Mouse (Mus musculus) embryonic facial prominence, embryonic 14.5 days (tissue): ENCODE results near the gene Axin2. TPM values are rescaled to one million over a fixed set of nuclear protein-coding genes. Genes with fewer than 3 reads are reported as not detected.

Experiments used
- ATAC-seq: fragments of 200-750 bp; cut with Nextera tagmentation; 2 replicates; pipeline ENCODE4 v1.8.0; 2017; ENCODE audit warnings: low read depth, moderate number of reproducible peaks, moderate TSS enrichment
- DNase-seq: peaks from one replicate; pipeline ENCODE4 v3.0.0-alpha.2; 2015; ENCODE audit warnings: low spot score
- H3K27ac ChIP-seq: fragments of 300-500 bp; sonication (generic); replicated peaks from 2 replicates; pipeline ENCODE4 v1.5.1; 2014; ENCODE audit warnings: low read depth, mild to moderate bottlenecking, low read length, moderate library complexity
- H3K27me3 ChIP-seq: fragments of 300-500 bp; sonication (generic); replicated peaks from 2 replicates; pipeline ENCODE4 v1.6.1; 2014; ENCODE audit warnings: low read length; ENCODE audit not compliant: control insufficient read depth, insufficient read depth
- H3K36me3 ChIP-seq: fragments of 300-500 bp; sonication (generic); 2 replicates; pipeline ENCODE4 v1.6.1; 2014; ENCODE audit warnings: low read length, mixed read lengths; ENCODE audit not compliant: control insufficient read depth, insufficient read depth
- H3K4me1 ChIP-seq: fragments of 300-500 bp; sonication (generic); 2 replicates; pipeline ENCODE4 v1.6.1; 2014; ENCODE audit warnings: antibody characterized with exemption, low read length; ENCODE audit not compliant: control insufficient read depth, insufficient read depth
- H3K4me2 ChIP-seq: fragments of 300-500 bp; sonication (generic); 2 replicates; pipeline ENCODE4 v1.6.1; 2014; ENCODE audit warnings: low read depth, mild to moderate bottlenecking, low read length, moderate library complexity, mixed read lengths
- H3K4me3 ChIP-seq: fragments of 300-500 bp; sonication (generic); 2 replicates; pipeline ENCODE4 v1.5.1; 2014; ENCODE audit warnings: low read depth, mild to moderate bottlenecking, low read length
- H3K9ac ChIP-seq: fragments of 300-500 bp; sonication (generic); 2 replicates; pipeline ENCODE4 v1.6.1; 2014; ENCODE audit warnings: low read depth, mild to moderate bottlenecking, low read length, moderate library complexity, mixed read lengths
- H3K9me3 ChIP-seq: fragments of 300-500 bp; sonication (generic); 2 replicates; pipeline ENCODE4 v1.6.1; 2016; ENCODE audit warnings: low read length; ENCODE audit not compliant: control insufficient read depth
- WGBS: fragments of 180-500 bp; shearing (Covaris S2); extraction: QIAGEN DNeasy Blood & Tissue Kit; methylation state at CpG from one replicate; pipeline ENCODE4 v1.1.7; 2014; 5-methylcytosine and 5-hydroxymethylcytosine counted together
- polyA plus RNA-seq: library from polyadenylated mRNA; unstranded; fragments of >200 nt; fragmentation: Nextera tagmentation; extraction: Ambion mirVana; gene quantifications from 2 replicates; pipeline ENCODE4 v1.2.1, GENCODE M21; 2014

Gene Axin2
- polyA plus RNA-seq, 1 experiment from 2014 or later: 11.4 TPM

DNA sequence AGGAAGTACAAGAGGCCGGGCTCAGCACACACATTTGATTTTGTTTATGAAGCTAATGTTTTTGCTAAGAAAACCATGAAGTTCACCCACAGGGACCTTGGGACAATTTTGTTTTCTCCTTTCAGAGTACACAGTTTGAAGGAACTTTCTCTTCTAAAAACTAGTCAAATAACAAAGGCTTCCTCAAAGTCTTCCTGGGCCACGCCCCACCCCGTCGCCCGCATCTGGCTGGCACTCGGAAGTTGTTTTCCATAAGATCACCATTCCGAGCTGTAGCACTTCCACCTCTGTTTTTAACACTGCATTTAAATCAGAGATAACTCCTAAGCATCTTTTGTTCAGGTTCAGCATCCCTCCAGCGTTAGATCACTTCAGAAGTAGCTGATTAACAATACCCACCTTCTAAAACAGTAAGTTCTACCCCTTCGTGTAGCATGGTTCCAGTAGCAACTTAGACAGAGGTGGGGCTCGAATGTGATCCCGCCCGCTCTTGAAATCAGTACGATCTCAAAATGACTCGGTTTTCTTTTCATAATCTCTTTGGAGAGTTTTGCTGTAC, 9.7 kb upstream of the Axin2 start:
- no peaks in the 10 kb centered on the region for H3K9me3 ChIP-seq
- H3K27ac ChIP-seq: no peak overlapping the region
- DNase-seq: no peak

DNA sequence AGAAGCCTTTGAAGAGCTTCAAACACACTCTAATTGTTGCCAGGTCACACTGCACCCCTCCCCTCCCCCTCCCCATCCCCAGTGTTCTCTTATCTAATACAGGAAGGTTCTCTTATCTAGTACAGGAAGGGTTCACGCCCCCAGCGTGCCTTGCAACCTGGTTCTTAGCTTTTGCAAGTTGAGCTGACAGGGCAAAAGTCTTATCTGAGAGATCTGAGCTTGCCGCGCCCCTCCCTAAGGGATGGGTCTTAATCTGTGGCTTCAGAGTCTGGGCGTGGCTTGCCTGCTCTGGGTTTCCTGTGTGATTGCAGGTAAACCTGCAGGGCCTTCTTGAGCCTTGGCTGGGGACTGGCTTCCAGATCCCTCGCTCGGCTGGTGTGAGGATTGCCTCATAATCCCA, 9.2 kb upstream of the Axin2 start:
- Histone ChIP-seq H3K27ac (no peak overlapping the region), H3K36me3 (no peaks in the 10 kb centered on the region), H3K4me1 (peaks cover 14% of the 10 kb centered on the region; the same call in 1 of the 2 replicates), H3K27me3 (no peaks in the 10 kb centered on the region), H3K4me3 (no peak overlapping the region), H3K9me3 (no peaks in the 10 kb centered on the region), H3K9ac (no peak overlapping the region), H3K4me2 (peak overlapping the region; percentile 49)
- ATAC-seq (peak; percentile 45; the same call in 1 of the 2 replicates), DNase-seq (peak; percentile 67)
- 29% methylated on average over 7 of the region's 7 CpGs for WGBS

More for the DNA sequence above, 9.7 kb upstream of the Axin2 start:
- Histone ChIP-seq H3K36me3 (no peaks in the 10 kb centered on the region), H3K4me3 (peak overlapping the region; percentile 21), H3K27me3 (no peaks in the 10 kb centered on the region), H3K9ac (peak overlapping the region; percentile 49; the same call in 1 of the 2 replicates), H3K4me2 (peak overlapping the region; percentile 49), H3K4me1 (peaks cover 14% of the 10 kb centered on the region; the same call in 1 of the 2 replicates)
- WGBS: 5% methylated on average over 14 of the region's 14 CpGs
- ATAC-seq: no peak

DNA sequence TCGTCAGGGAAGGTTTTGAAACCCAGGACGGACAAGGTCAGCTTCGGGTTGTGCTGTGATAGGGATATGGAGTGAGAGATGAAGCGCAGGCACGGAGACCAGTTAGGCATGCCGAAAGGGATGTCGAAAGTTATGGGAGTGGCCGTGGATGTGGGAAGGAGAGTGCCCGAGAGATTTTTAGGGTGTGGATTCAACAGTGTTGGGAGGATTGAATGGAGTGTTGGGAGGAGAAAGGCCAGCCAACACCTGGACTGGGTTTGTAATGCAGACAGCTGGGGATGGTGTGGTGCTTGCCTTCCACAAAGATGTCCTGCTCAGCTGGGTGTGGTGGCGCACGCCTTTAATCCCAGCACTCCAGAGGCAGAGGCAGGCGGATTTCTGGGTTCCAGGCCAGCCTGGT, 8.0 kb upstream of the Axin2 start:
- H3K27me3 ChIP-seq: no peaks in the 10 kb centered on the region
- H3K27ac ChIP-seq: no peak overlapping the region
- peaks cover 7% of the 10 kb centered on the region; the same call in 1 of the 2 replicates for H3K9me3 ChIP-seq
- H3K4me1 ChIP-seq: peaks cover 14% of the 10 kb centered on the region; the same call in 1 of the 2 replicates
- 93% methylated on average over 12 of the region's 12 CpGs for WGBS
- no peak overlapping the region for H3K4me2 ChIP-seq
- no peaks in the 10 kb centered on the region for H3K36me3 ChIP-seq
- no peak overlapping the region for H3K4me3 ChIP-seq
- ATAC-seq (no peak), DNase-seq (no peak)
- H3K9ac ChIP-seq: no peak overlapping the region

- Histone ChIP-seq H3K36me3 (no peaks in the 10 kb centered on the region), H3K27me3 (0 out of 2 replicates have a peak, but pooled peaks cover 3% of the 10 kb centered on the region), H3K27ac (no peak overlapping the region; the same call in 1 of the 2 replicates), H3K4me3 (no peak overlapping the region), H3K4me2 (peak overlapping the region; percentile 12; the same call in 1 of the 2 replicates), H3K9ac (no peak overlapping the region), H3K4me1 (peaks cover 11% of the 10 kb centered on the region; the same call in 1 of the 2 replicates), H3K9me3 (peaks cover 7% of the 10 kb centered on the region; the same call in 1 of the 2 replicates)
- DNase-seq (peak; percentile 65), ATAC-seq (no peak)
- 20% methylated on average over 12 of the region's 12 CpGs for WGBS
Observed at GRCm38 (mm10) chr11:108917422-108918324, 2.5 kb upstream of the Axin2 start.

- Histone ChIP-seq H3K4me2 (peak overlapping the region; percentile 60), H3K27ac (peak overlapping the region; percentile 100), H3K4me3 (peak overlapping the region; percentile 86), H3K27me3 (0 out of 2 replicates have a peak, but pooled peaks cover 3% of the 10 kb centered on the region), H3K9me3 (peaks cover 7% of the 10 kb centered on the region; the same call in 1 of the 2 replicates), H3K36me3 (0 out of 2 replicates have a peak, but pooled peaks cover 9% of the 10 kb centered on the region), H3K9ac (peak overlapping the region; percentile 93), H3K4me1 (peaks cover 33% of the 10 kb centered on the region)
- under 1% methylated on average over 29 of the region's 104 CpGs for WGBS
- ATAC-seq (peak; percentile 91), DNase-seq (peak; percentile 98)
Observed at GRCm38 (mm10) chr11:108920636-108921505, 722 bp downstream of the Axin2 start.

DNA sequence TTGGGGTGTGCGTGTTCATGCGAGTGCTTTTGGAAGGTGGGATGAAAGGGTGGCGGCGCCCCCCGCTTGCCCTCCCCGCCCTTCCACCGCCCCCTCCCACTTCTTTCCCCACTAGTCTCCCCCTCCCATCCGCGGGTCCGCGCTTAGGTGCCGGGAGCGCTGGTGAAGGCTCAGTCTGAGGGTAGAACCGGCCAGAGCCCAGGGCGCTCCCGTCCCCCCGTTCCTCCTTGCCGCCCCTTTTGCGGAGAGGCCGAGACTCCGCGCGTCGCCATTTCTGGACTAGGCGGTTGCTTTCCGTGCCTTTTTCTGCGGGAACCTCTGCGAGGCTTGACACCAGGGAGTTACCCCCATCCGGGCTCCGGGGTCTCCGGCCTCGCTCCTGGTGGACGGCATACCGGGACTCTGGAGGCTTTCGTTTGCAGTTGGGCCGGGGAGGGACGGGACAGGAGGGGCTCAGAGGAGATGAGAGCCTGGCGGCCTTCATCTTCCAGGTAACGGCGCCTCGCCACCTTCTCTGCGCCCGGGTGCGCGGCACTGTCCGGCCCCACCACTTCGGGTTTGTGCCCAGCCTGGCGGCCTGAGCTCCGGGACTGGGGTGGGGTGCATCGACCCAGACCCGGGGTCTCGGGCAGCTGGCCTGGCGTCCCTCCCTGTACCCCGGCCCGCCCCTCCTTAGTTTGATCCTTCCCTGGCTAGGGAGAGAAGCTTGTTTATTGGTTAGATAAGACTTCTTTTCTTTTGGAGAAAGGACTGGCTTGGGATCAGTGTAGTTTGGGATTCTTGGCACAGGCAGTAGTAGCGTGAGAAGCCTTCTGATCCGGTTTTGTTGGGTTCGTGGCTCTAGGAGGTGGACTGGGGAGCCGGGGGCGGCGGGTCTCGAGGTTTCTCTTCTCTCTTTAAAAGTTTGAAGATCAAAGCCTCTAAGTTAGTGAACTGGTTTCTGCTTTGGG, 1.6 kb downstream of the Axin2 start:
- 0 out of 2 replicates have a peak, but pooled peaks cover 10% of the 10 kb centered on the region for H3K36me3 ChIP-seq
- under 1% methylated on average over 44 of the region's 62 CpGs for WGBS
- peak overlapping the region; percentile 93 for H3K9ac ChIP-seq
- peaks cover 40% of the 10 kb centered on the region for H3K4me1 ChIP-seq
- H3K4me2 ChIP-seq: peak overlapping the region; percentile 60
- H3K27me3 ChIP-seq: 0 out of 2 replicates have a peak, but pooled peaks cover 3% of the 10 kb centered on the region
- no peak for ATAC-seq
- H3K9me3 ChIP-seq: peaks cover 3% of the 10 kb centered on the region; the same call in 1 of the 2 replicates
- H3K27ac ChIP-seq: peak overlapping the region; percentile 100
- peak overlapping the region; percentile 86 for H3K4me3 ChIP-seq
- DNase-seq: peak; percentile 79

DNA sequence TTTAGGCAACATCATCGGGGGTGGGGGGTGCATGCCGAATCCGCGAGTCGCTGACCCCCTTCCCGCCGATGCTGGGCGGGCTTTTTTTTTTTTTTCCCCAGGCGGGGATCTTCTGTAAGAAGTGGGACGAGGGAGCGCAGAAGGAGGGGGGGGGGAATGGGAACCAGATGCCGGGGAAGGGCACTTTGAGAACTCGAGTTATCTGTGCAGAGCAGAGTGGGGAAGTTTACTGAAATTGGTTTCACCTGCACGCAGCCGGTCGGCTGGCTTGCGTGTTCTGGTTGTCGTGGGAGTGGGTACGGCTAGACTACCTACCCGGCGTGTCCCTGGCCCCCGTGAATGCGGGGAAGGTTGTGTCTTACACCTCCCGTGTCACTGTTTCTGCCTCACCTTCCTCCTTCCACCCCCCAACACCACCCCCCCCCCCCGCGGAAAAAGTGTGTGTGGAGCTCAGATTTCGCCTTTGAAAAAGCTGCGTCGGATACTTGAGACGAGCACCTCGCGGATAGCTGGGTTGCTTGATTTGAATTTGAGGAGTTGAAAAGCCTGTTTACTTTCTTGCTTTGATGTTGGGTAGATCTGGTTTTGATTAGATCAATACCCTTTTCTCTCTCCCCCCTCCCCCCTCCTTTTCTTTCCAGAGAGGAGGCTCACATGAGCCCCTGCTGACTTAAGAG, 2.5 kb downstream of the Axin2 start:
- peaks cover 44% of the 10 kb centered on the region for H3K4me1 ChIP-seq
- ATAC-seq: no peak
- H3K36me3 ChIP-seq: 0 out of 2 replicates have a peak, but pooled peaks cover 10% of the 10 kb centered on the region
- peak overlapping the region; percentile 100 for H3K27ac ChIP-seq
- no peaks in the 10 kb centered on the region for H3K9me3 ChIP-seq
- peak overlapping the region; percentile 86 for H3K4me3 ChIP-seq
- H3K9ac ChIP-seq: peak overlapping the region; percentile 93
- 0 out of 2 replicates have a peak, but pooled peaks cover 3% of the 10 kb centered on the region for H3K27me3 ChIP-seq
- peak; percentile 88 for DNase-seq
- under 1% methylated on average over 27 of the region's 32 CpGs for WGBS
- peak overlapping the region; percentile 60 for H3K4me2 ChIP-seq
